Mouse (Mus musculus) neural tube, embryonic 13.5 days (tissue): ENCODE measurements at regions not wholly inside any gene's neighbourhood (a gene's known extent, or its start where the extent isn't known, plus 50 kb on each side); places are given as distances from the start of the nearest gene placed in this dataset.

Experiments
- ATAC-seq: fragments of 200-750 bp; cut with Nextera tagmentation; 2 replicates; pipeline ENCODE4 v1.8.0; 2017; ENCODE audit warnings: low read depth, mild to moderate bottlenecking, moderate TSS enrichment, moderate library complexity
- H3K27ac ChIP-seq: fragments of 300-500 bp; sonication (generic); replicated peaks from 2 replicates; pipeline ENCODE4 v1.5.1; 2015; ENCODE audit warnings: moderate library complexity, mild to moderate bottlenecking, inconsistent platforms
- H3K27me3 ChIP-seq: fragments of 300-500 bp; sonication (generic); 2 replicates; pipeline ENCODE4 v1.6.1; 2015; ENCODE audit warnings: mild to moderate bottlenecking, inconsistent platforms
- H3K36me3 ChIP-seq: fragments of 300-500 bp; sonication (generic); 2 replicates; pipeline ENCODE4 v1.6.1; 2015; ENCODE audit warnings: mild to moderate bottlenecking, inconsistent platforms
- H3K4me1 ChIP-seq: fragments of 300-500 bp; sonication (generic); replicated peaks from 2 replicates; pipeline ENCODE4 v1.6.1; 2015; ENCODE audit warnings: inconsistent platforms
- H3K4me2 ChIP-seq: fragments of 300-500 bp; sonication (generic); 2 replicates; pipeline ENCODE4 v1.6.1; 2015; ENCODE audit warnings: inconsistent platforms, mild to moderate bottlenecking, moderate library complexity
- H3K4me3 ChIP-seq: fragments of 300-500 bp; sonication (generic); 2 replicates; pipeline ENCODE4 v1.5.1; 2015; ENCODE audit warnings: mild to moderate bottlenecking, inconsistent platforms
- H3K9ac ChIP-seq: fragments of 300-500 bp; sonication (generic); 2 replicates; pipeline ENCODE4 v1.6.1; 2015; ENCODE audit warnings: moderate library complexity, mild to moderate bottlenecking, inconsistent platforms
- H3K9me3 ChIP-seq: fragments of 300-500 bp; sonication (generic); 2 replicates; pipeline ENCODE4 v1.6.1; 2016; ENCODE audit warnings: inconsistent platforms
- WGBS: fragments of 180-500 bp; shearing (Covaris S2); methylation state at CpG from one replicate; pipeline ENCODE4 v1.1.7; 2015; 5-methylcytosine and 5-hydroxymethylcytosine counted together

- H3K36me3 ChIP-seq: no peaks in the 10 kb centered on the region
- H3K4me1 ChIP-seq: no peaks in the 10 kb centered on the region
- H3K27ac ChIP-seq: no peak overlapping the region
- WGBS: 42% methylated on average over 10 of the region's 10 CpGs
- no peaks in the 10 kb centered on the region for H3K9me3 ChIP-seq
- no peak overlapping the region for H3K4me3 ChIP-seq
- no peak overlapping the region for H3K4me2 ChIP-seq
- H3K27me3 ChIP-seq: peaks cover 37% of the 10 kb centered on the region
- H3K9ac ChIP-seq: no peak overlapping the region
- no peak for ATAC-seq
Observed at GRCm38 (mm10) chr5:101445792-101446191, 219.0 kb downstream of the Nkx6-1 start.

DNA sequence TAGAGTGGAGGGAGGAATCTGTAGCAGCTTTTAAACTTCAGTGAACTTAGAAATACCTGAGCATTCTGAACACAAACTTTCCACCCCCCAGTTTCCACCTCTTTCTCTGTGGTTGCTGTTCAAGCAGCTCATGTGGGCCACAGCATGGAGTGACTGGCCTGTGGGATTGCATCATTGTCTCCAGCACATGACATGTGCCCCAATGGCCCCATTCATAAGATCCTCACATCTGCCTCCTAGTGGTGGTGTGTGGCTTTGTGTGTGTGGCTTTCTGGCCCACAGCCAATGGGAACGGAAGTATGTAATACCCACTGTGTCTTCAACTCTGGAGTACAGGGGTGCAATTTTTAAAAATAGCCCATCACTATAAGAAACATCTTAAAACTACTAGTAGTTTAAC is 223.0 kb downstream of the Nkx6-1 start:
- H3K36me3 ChIP-seq: no peaks in the 10 kb centered on the region
- peaks cover 38% of the 10 kb centered on the region for H3K27me3 ChIP-seq
- no peak overlapping the region for H3K9ac ChIP-seq
- no peak overlapping the region for H3K4me3 ChIP-seq
- no peaks in the 10 kb centered on the region for H3K9me3 ChIP-seq
- WGBS: 79% methylated on average over 1 of the region's 1 CpGs
- no peak overlapping the region for H3K4me2 ChIP-seq
- no peaks in the 10 kb centered on the region for H3K4me1 ChIP-seq
- ATAC-seq: no peak
- H3K27ac ChIP-seq: no peak overlapping the region

- Histone ChIP-seq H3K27ac (no peak overlapping the region), H3K27me3 (peaks cover 48% of the 10 kb centered on the region), H3K9ac (no peak overlapping the region), H3K36me3 (no peaks in the 10 kb centered on the region), H3K4me3 (no peak overlapping the region), H3K4me2 (no peak overlapping the region), H3K9me3 (no peaks in the 10 kb centered on the region), H3K4me1 (no peaks in the 10 kb centered on the region)
- ATAC-seq: no peak
- 81% methylated on average over 14 of the region's 14 CpGs for WGBS
Observed at GRCm38 (mm10) chr5:101437666-101438299, 227.0 kb downstream of the Nkx6-1 start.

DNA sequence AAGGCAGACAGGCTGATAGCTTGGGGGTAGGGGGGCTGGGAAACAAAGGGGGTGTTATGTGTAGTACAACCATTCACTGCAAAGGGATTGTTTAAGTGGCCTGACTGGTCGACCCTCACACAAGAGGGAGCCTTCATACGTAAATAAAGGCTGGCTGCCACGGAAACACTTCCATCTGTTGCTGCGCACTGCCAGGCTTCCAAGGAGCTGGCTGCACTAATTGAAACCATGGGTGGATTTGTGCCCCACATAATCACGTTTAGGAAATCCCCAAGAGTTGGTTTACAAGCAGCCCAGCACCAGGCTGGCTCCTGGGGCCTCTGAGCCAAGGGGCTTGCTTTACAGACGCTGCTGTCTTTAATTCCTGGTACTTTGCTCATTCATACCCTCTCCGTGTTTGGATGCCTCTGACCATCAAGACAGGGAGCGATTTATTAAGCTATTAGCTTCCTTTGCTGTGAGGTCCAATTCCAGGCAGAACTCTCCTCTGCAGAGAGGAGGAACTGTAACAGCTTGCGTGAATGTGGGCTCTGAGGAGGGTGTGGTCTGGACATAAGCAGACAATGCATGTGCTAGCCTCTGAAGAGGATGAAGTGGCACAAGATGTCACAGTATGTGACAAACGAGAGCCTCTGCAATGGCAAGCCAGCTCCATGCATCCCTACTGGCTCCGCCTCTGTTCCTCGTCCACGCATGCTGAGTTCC is 238.6 kb downstream of the Nkx6-1 start:
- WGBS: 16% methylated on average over 13 of the region's 13 CpGs
- H3K27ac ChIP-seq: 0 out of 2 replicates have a peak overlapping the region, but pooled peaks have one; percentile 13
- H3K36me3 ChIP-seq: no peaks in the 10 kb centered on the region
- no peak overlapping the region for H3K9ac ChIP-seq
- no peak overlapping the region for H3K4me3 ChIP-seq
- peaks cover 20% of the 10 kb centered on the region for H3K4me1 ChIP-seq
- H3K4me2 ChIP-seq: peak overlapping the region; percentile 36
- peaks cover 75% of the 10 kb centered on the region for H3K27me3 ChIP-seq
- peak; percentile 92 for ATAC-seq
- H3K9me3 ChIP-seq: no peaks in the 10 kb centered on the region

- Histone ChIP-seq H3K4me3 (no peak overlapping the region), H3K4me1 (no peaks in the 10 kb centered on the region), H3K36me3 (no peaks in the 10 kb centered on the region), H3K27ac (no peak overlapping the region), H3K9ac (no peak overlapping the region), H3K9me3 (no peaks in the 10 kb centered on the region), H3K4me2 (no peak overlapping the region), H3K27me3 (peaks cover 15% of the 10 kb centered on the region)
- no peak for ATAC-seq
- WGBS: 64% methylated on average over 5 of the region's 5 CpGs
Observed at GRCm38 (mm10) chr5:101384316-101384715, 280.5 kb downstream of the Nkx6-1 start.

DNA sequence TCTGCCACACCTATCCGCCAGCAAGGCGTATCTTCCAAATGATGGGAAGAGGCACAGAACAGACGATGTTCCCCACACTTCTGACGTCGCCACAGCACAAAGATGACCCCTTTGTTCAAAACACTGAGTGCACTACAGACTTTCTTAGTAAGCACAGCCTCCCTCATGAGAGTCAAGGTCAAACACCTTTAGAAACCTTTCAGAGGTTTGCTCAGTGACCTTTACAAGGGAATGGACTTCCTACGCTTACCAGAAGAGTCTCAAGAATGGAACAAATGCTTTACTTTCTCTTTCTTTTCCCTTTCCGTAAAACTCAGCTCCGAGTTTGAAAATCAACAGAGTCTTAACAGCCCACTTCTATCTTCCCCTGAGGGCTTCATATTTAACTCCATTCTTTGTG is 283.4 kb downstream of the Nkx6-1 start:
- Histone ChIP-seq H3K36me3 (no peaks in the 10 kb centered on the region), H3K27ac (no peak overlapping the region), H3K9me3 (no peaks in the 10 kb centered on the region), H3K4me1 (no peaks in the 10 kb centered on the region), H3K27me3 (peaks cover 15% of the 10 kb centered on the region), H3K9ac (no peak overlapping the region), H3K4me3 (no peak overlapping the region), H3K4me2 (no peak overlapping the region)
- WGBS: 84% methylated on average over 8 of the region's 8 CpGs
- ATAC-seq: no peak

- Histone ChIP-seq H3K4me2 (no peak overlapping the region), H3K36me3 (no peaks in the 10 kb centered on the region), H3K4me3 (no peak overlapping the region), H3K27me3 (peaks cover 51% of the 10 kb centered on the region), H3K9me3 (no peaks in the 10 kb centered on the region), H3K9ac (no peak overlapping the region), H3K27ac (no peak overlapping the region), H3K4me1 (no peaks in the 10 kb centered on the region)
- no peak for ATAC-seq
- WGBS: 90% methylated on average over 6 of the region's 6 CpGs
Observed at GRCm38 (mm10) chr5:101376657-101377056, 288.1 kb downstream of the Nkx6-1 start.

DNA sequence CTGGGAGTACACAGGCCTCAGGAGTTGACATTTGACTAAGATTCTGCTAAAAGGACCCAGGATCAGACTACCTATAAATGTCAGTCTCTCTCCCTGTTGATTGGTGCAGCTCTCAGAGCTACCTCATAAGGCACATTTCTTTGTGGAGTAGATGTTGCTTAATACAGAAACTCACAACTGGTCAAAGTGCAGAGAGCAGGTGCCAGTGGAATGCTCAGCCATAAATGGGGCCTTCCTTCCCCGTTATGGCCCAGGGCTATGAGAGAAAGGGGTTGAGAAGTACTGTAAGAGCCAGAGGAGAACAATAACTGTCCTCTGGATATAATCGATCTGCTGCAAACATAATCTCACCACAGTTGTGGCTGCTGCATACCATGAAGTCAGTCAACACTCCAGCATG is 290.7 kb downstream of the Nkx6-1 start:
- ATAC-seq: no peak
- 67% methylated on average over 2 of the region's 2 CpGs for WGBS

DNA sequence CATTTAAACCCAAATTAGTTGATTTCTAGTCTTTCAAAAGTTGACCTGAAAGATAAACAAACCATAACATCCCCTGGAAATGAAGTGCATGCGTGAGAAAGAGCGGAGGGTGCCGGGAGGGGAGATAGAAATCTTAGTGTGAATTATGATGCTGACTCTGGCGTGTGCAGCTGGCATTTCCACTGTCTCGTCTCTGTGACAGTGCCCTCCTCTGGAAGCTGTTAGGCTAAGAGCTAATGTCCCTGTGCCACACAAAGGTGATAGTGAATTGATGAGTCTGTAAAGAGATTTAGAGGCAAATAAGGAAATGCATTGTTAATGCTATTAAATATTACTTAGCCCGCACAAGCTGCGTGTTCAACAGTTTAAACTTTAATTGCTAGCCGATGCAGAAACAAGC is 292.6 kb downstream of the Nkx6-1 start:
- H3K4me1 ChIP-seq: no peaks in the 10 kb centered on the region
- H3K4me3 ChIP-seq: no peak overlapping the region
- no peaks in the 10 kb centered on the region for H3K36me3 ChIP-seq
- H3K9ac ChIP-seq: no peak overlapping the region
- H3K27ac ChIP-seq: no peak overlapping the region
- H3K9me3 ChIP-seq: no peaks in the 10 kb centered on the region
- no peak for ATAC-seq
- H3K27me3 ChIP-seq: peaks cover 78% of the 10 kb centered on the region
- H3K4me2 ChIP-seq: no peak overlapping the region
- 55% methylated on average over 8 of the region's 8 CpGs for WGBS

More for the DNA sequence above, 290.7 kb downstream of the Nkx6-1 start:
- Histone ChIP-seq H3K9ac (no peak overlapping the region), H3K4me2 (no peak overlapping the region), H3K36me3 (no peaks in the 10 kb centered on the region), H3K9me3 (no peaks in the 10 kb centered on the region), H3K27me3 (peaks cover 59% of the 10 kb centered on the region), H3K27ac (no peak overlapping the region), H3K4me3 (no peak overlapping the region), H3K4me1 (no peaks in the 10 kb centered on the region)

DNA sequence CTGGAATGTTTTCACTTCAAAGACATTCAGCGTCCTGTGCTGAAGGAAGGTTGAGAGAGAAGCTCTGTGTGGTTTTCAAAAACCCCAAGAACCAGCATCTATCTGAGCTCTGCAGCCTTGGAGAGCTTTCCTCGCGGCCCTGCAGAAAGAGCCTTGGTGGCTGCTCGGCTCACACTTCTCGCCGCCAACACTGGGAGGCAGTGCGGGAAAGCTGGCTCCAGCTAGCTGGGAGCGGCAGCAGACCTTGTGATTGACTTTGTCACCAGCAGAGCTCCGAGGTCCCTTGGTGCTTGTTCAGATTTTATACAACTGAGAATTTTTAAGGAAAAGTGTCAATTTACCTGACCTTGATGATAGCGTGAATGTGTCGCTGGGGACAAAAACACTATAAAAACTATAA is 299.4 kb downstream of the Nkx6-1 start:
- 11% methylated on average over 11 of the region's 11 CpGs for WGBS
- H3K4me2 ChIP-seq: no peak overlapping the region
- 0 out of 2 replicates have a peak, but pooled peaks have one; percentile 47 for ATAC-seq

DNA sequence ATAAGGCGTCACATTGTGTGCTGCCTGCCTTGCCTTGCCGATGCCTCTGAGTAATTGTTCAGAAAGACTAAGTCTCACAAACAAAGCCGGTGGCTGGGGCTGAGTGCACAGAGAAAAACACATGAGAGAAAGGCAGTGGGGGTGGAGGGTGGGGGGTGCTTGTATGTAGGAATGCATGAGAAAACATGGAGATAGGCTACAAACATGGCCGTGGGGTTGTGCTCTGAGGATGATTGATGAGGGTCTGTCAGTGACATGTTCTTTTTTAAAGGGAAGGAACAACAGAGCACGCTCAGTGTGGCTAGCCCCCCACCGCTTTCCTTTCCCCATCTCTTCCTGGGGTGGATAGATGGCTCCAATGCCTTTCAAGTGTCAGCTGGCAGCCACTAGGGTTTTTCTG is 304.8 kb downstream of the Nkx6-1 start:
- H3K9ac ChIP-seq: no peak overlapping the region
- no peaks in the 10 kb centered on the region for H3K9me3 ChIP-seq
- H3K4me3 ChIP-seq: no peak overlapping the region
- no peaks in the 10 kb centered on the region for H3K36me3 ChIP-seq
- no peak overlapping the region for H3K27ac ChIP-seq
- no peak for ATAC-seq
- peaks cover 9% of the 10 kb centered on the region; the same call in 1 of the 2 replicates for H3K4me1 ChIP-seq
- peaks cover 90% of the 10 kb centered on the region for H3K27me3 ChIP-seq
- 12% methylated on average over 6 of the region's 6 CpGs for WGBS
- no peak overlapping the region for H3K4me2 ChIP-seq

More for the DNA sequence above, 299.4 kb downstream of the Nkx6-1 start:
- H3K36me3 ChIP-seq: no peaks in the 10 kb centered on the region
- no peaks in the 10 kb centered on the region for H3K9me3 ChIP-seq
- H3K4me1 ChIP-seq: peaks cover 2% of the 10 kb centered on the region
- H3K27me3 ChIP-seq: peaks cover 96% of the 10 kb centered on the region
- H3K27ac ChIP-seq: no peak overlapping the region
- H3K4me3 ChIP-seq: no peak overlapping the region
- H3K9ac ChIP-seq: no peak overlapping the region

- H3K4me2 ChIP-seq: no peak overlapping the region
- H3K27ac ChIP-seq: no peak overlapping the region
- H3K4me1 ChIP-seq: no peaks in the 10 kb centered on the region
- H3K27me3 ChIP-seq: no peaks in the 10 kb centered on the region; the same call in 1 of the 2 replicates
- H3K36me3 ChIP-seq: no peaks in the 10 kb centered on the region
- 86% methylated on average over 3 of the region's 3 CpGs for WGBS
- no peak overlapping the region for H3K4me3 ChIP-seq
- no peak overlapping the region for H3K9ac ChIP-seq
- peaks cover 5% of the 10 kb centered on the region; the same call in 1 of the 2 replicates for H3K9me3 ChIP-seq
- no peak for ATAC-seq
Observed at GRCm38 (mm10) chr5:101345406-101345805, 319.4 kb downstream of the Nkx6-1 start.
